Mouse (Mus musculus) cerebral cortex, adult 2 months (tissue): ENCODE data around the gene Fbxw7.

Source experiments
- WGBS: fragments of 180-500 bp; shearing (Covaris S2); methylation state at CpG from one replicate; pipeline ENCODE4 v1.1.7; 2018; 5-methylcytosine and 5-hydroxymethylcytosine counted together

Fbxw7 gene

DNA sequence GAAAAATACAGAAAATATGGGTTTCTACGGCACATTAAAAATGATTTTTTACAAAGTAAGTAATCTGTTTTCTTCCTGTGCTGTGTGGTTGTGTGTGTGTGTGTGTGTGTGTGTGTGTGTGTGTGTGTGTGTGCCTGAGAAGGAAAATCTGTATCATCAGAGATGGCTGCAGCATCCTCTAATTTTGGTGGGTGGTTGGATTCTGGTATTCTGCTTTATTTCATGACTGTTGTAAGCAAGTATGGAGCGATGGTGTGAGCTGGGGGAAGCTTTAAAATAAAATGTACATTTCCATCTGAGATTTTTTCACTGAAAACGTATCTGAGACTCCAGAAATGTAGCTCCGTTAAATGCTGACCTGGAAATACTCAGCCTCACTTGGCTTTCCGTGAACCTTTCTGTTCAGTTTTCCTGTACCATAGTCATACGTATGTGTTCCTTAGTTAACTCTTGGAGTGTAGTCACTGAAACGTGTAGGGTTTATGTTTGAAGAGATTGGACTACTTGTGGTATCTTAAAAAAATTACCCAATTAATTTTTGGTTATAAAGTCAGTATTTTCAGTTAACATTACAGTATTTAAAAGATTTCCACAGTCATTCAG lies 137.6 kb downstream of the Fbxw7 start:
- WGBS: 26% methylated on average over 7 of the region's 7 CpGs

DNA sequence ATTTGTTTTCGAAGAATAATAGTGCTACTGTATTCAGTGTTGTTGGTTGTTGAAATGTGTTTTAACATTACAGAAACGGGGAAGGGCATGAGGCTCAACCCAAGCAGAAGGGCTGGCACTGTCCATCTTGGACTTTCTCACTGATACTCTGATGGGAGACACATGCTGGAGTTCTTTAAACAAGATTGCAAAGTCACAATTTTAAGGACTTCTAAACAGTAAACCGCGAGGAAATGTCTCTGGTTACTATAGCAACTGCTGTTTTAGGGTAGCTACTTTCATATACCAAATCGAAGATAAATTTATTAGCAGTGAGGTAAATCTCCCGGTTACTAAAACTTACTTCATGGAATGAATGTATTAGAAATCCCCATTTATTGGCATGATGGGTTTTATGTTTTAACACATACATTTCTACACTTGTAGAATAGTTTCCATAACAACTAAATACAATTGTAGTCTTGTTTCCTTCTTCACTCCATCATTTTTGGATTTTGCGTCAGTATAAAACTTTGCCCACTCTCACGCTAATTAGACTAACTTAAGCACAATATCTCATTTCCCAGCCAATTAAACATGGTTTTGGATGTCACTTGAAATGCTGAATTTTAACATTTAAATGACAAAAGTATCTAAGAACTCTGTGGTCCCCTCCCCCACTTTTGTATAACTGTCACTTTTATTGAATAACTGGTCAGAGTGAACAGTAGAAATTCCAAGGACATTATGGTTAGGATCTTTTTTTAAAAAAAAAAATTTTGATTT lies 140.1 kb downstream of the Fbxw7 start:
- WGBS: 38% methylated on average over 8 of the region's 8 CpGs

DNA sequence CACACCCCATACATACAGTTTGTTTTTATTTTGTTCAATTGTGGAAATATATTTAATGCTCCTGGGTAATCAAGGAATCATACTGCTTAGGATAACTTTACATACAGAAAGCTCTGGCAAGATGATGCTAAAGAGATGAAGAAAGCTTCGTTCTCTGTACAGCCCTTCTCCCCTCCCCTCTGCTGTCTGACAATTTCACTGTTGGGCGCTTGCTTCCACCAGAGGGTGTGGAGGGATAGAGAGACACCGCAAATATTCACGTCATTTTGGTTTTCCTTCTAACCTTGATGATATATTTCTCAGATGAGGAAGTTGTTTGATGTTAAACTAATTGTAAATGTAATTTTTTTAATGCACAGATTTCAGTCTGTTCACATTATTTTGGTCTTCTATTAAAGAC lies 140.8 kb downstream of the Fbxw7 start:
- 35% methylated on average over 4 of the region's 4 CpGs for WGBS

DNA sequence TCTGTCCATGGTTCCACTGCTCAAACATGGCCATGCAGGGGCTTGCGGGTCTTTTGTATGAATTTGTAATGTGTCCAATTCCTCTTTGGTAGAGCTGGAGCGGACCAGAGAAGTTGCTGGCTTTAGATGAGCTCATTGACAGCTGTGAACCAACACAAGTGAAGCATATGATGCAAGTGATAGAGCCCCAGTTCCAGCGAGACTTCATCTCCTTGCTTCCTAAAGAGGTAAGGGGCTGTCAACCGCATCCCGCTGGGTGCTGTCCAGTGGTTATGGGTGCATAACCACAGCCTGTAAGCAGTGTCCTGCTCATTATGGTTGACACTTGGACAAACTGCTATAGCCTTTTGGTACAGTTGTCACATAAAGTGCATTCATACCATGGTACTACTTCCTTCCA lies 150.1 kb downstream of the Fbxw7 start:
- 46% methylated on average over 5 of the region's 5 CpGs for WGBS

DNA sequence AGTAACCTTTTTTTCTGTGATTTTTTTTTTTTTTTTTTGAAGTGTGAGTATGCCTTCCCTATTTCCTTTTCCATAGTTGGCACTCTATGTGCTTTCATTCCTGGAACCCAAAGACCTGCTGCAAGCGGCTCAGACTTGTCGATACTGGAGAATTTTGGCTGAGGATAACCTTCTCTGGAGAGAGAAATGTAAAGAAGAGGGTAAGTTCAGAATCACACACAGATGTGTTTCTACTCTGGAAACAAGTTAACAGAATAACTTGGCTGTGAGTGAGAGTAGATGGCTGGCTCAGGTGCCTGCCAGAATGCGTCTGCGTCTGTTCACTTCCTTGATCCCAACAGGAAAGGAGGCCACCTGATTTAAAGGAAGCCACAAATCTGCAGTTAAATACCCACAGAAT lies 152.3 kb downstream of the Fbxw7 start:
- WGBS: 44% methylated on average over 4 of the region's 4 CpGs

DNA sequence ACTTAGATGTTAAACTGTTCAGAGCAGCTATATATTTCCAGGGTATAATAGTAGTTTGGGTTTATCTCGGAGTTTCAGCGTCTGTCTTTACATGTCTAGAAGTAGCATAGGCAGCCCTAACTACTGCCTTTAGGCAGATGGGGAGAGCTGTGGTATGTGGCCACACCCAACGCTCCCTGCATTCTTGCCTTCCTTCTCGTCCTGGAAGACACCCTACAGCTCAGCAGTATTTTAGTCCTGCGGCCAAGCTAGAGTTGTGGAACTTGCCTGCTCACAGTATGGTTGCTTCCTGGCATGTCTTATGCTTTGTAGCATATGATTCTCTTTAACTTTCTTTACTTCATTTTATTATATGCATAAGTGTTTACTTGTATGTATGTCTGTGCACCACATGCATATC lies 156.5 kb downstream of the Fbxw7 start:
- WGBS: 59% methylated on average over 5 of the region's 5 CpGs

DNA sequence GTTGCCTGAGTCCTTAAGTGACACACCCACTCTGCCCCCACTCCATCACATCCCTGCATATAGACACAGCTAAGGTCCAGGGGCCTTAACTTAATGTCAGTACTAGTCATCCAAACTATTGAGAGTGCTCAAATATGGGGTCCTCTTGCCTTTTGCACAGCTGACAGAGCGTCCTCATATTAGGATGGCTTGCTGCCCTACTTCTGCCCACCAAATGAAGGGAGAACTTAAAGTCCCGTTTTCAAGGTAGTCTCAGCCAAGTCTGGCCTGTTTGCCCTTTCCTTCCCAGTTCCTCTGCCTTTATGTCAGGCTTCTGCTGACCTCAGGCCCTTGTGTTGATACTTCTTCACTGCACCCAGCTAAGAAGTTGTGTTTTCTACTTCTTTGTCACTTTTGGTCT lies 157.8 kb downstream of the Fbxw7 start:
- WGBS: 68% methylated on average over 2 of the region's 2 CpGs

DNA sequence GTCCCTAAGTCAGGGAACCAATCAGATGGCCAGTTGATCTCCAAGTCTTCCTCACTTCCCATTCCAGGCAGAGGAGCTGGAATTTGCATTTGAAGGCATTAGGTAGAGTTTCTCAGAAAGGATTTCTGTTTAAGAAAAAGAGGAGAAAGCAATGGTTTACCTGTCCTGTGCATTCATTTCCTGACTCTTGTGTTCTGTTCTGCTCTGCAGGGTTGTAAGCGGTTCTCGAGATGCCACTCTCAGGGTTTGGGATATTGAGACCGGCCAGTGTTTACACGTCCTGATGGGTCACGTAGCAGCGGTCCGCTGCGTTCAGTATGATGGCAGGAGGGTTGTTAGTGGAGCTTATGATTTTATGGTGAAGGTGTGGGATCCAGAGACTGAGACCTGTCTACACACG lies 159.1 kb downstream of the Fbxw7 start:
- 80% methylated on average over 9 of the region's 9 CpGs for WGBS

DNA sequence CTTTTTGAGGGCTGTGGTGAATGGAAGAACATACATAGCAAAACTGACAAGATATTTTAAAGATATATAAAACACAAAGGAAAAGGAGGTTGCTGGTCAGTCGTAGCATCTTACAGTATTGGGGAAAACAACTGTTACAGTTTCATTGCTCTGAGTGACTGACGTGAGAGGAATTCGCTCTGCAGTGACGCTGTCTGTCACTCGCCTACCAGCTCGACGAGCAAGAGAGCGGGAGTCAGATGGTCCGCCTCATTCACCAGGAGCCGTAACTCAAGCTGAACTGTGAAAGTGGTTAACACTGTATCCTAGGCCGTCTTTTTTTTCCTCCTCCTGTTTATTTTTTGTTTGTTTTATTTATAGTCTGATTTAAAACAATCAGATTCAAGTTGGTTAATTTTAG lies 163.6 kb downstream of the Fbxw7 start:
- 61% methylated on average over 11 of the region's 11 CpGs for WGBS

DNA sequence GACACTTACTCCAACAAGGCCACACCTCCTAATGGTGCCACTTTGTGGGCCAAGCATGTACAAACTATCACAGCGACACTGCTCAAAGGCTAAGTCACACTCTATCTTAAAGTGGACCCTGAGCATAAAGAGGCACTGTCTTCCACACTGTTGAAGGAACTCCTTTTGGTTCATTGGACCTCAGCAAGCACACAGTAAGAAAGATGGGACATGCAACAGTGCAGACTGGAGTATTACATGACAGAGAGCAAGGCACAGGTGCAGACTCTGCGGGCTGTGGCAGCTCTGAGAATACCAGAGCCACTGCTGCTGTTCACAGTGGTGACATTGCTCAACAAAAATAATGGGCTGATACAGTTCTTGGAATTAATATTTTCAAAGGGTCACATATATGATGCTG lies 165.1 kb downstream of the Fbxw7 start:
- WGBS: 92% methylated on average over 2 of the region's 2 CpGs

DNA sequence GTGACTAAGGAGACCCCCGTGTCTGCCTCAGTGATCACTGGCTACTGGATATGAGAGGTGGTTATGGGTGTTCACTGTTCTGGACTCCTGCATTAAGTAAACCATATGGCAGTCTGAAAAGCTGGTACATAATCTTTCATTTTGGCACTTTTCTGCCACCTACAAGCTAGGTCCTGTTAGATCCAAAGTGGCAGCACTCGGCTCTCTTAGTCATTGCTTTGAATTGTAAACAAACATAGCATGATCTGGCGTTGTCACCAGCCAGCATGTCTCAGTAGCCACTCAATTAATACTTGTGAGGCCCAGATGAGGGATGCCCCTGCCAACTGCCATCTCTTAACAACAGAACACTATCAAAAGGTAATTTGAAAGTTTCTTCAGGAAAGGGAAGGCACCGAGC lies 167.6 kb downstream of the Fbxw7 start:
- 48% methylated on average over 4 of the region's 4 CpGs for WGBS

DNA sequence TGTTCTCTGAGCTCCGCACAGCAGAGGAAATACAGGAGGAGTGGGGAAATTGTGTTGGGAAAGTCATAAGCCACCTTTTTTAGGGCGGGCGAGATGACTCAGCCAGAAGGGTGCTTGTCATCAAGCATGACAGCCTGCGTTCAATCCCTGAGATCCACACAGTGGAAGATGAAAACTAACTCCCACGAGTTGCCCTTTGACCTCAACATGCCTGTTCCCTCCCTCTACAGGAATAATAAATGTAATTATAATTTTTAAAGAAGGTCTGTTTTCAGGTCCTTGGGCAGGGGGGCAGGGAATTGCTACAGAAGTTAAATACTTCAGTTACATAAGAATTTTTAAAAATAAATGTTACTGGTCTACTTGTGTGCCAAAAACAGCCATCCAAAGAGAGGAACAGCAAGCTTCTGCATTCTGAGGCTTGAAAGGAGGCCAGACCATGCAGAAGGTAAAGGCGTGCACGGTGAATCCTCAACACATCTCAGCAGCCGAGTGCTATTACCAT lies 170.1 kb downstream of the Fbxw7 start:
- WGBS: 52% methylated on average over 8 of the region's 8 CpGs

DNA sequence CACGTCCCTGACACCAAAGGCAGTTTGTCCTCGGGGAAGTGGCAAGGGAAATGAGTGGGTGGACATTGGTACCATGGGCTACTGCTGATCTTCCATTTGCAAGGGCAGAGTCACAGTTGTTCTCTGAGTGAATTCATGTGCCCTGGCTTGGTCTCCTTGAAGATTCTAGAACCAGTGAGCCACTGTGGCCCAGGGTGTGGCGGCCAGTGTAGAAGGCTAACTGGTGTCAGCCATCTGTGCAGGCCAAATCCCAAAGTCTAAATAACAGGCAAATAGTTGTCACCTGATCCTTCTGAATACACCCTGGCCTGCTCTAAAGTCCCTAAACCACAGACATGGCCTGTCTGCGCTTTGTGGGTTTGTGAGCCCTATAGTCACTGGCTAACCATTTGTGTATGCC lies 173.8 kb downstream of the Fbxw7 start:
- 84% methylated on average over 4 of the region's 4 CpGs for WGBS

DNA sequence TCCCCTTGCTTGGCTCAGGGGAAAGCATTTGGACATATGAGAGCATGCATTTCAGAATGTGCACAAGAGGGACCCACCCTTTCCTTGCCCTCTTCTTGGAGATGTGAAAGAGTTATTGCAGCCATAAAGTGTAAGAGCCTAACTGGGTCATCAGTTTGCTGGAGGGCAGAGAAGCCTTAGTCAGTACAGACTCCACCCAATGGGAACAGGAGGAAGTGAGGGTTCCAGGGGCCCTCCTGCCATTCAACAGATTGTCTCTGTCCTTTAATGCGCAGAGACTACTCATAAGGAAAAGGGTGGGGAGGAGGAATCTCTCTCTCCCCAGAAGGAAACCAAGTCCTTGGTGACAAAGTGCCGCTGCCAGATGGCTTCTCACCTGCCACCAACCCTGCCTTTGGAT lies 190.2 kb downstream of the Fbxw7 start:
- WGBS: 81% methylated on average over 2 of the region's 2 CpGs

DNA sequence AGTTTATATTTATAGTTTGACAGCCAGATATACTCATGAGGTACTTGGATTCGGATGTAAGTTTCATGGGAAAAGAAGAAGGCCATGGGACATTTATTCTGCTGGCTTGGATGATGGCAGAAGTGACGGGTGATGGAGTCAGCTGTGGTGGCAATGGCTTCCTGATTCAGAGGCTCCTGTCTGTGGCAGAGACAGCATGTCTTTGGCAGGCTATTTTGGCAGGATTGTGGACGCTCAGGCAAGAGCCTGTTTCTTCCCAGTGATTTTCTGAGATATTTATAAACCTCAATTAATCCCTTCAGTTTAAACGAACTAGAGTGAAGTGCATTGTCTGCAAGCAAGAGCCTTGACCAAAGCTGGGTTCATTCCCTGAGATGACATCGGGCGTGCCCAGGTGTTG lies 197.8 kb downstream of the Fbxw7 start:
- 61% methylated on average over 6 of the region's 6 CpGs for WGBS

DNA sequence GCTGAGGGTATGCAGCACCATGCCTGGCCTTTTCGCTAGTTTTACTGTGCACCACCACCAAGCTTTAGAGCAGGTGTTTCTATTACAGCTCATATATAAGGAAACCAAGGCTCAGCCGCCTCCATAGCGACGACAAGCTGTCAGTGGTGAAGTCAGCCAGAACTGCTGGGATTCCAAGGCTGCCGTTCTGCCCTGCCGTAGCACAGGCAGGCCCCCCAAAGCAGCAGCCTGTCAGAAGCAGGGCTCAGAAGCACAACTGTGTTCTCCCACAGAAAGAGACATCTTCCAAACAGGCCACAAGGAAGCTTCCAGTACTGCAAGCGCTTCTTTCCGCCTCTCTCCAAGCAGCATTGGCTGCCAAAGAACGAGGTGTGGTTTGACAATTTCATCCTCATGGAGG lies 200.6 kb downstream of the Fbxw7 start:
- WGBS: 35% methylated on average over 9 of the region's 9 CpGs

DNA sequence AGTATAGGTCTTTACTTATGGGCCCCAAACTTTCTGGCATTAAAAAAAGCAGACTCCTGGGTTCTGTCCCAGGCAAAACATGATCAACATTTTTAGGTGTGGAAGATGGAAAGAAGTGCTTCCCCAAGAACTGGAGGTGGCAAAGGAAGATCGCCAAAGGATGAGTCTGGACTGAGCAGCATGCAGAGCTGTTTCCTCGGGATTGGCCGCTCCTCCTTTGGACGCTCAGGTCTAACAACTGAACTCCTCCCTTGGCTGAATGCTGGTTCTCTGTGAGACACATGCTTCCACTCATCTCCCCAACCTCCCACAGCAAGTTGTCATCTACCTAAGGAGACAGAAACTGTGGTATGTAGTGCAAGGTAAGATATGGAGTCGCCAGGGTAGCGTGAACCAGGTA lies 206.7 kb downstream of the Fbxw7 start:
- 76% methylated on average over 6 of the region's 6 CpGs for WGBS

DNA sequence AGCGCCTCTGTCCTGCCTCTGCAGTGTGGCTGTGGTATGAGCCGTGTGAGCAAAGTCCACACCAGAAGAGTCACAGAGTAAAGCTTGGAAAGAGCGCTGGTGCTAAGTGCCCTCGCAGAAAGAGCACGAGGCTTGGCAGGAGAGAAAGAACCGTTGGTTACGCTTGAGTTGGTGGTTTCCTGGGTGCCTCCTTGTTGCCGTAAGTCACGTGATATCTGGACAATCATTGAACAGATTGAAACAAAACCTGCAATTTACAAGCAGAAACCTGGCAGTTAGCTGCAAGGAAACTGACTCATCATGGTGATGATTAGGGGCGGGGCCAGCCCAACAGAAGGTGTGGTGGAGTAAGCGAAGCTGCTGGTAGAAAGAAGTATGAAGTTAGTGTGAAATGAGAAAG lies 207.7 kb downstream of the Fbxw7 start:
- WGBS: 66% methylated on average over 11 of the region's 11 CpGs

DNA sequence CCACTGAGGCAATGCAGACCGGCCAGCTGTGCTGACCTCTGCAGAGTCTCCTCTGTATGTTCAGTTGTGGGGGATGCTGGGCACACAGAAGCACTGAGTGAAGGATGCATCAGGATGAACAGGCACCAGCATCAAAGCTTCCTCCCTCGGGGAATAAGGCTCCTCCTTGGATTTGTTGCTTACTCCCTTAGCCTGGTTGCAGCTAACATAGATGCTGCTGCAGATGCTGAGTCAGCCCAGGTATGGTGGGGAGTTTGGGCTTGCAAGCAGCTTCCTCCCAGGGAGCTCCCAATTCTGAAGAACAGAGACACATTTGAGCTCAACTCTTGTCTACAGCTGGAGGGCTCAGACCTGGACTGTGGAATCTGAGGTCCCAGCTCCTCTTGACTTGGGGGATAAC lies 209.2 kb downstream of the Fbxw7 start:
- 63% methylated on average over 2 of the region's 2 CpGs for WGBS

DNA sequence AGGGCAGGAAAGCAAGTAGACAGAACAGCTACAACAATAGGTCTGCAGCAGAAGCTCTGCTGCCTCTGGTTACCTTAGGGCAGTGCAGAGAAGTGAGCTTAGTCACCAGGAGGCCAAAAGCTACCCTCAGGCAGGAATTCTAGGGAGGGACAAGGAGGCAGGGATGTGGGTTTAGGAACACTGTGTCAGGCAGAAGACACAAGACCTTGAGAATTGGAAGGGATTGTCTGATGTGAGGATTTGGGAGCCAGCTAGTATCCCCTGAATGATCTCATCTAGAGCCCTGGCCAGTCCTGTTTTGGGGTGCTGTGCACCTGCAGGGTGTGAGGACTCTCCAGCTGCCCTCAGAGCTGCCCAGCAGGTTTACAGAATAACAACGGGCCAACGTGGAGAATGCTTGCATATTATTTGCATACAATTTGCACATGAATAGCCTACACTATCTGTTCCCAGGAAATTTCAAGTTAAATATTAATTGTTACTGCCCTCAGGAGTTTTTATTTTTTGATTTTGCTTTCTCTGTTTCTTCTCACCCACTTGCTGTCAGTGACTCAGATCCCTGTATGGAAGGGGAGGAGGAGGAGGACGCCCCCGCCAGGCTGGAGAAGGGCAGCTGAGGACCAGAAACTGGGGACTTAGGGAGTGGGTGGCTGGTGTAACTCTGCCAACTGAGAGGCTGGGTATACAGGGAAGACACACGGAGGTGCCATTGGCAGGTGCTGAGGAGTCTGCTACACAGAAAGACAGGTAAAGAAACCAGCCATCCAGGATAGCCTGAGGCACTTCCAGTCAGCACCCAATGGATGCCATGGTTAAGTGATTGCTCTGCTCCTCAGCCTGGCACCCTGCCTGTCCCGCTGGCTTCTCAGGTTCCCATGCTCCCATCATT lies 210.0 kb downstream of the Fbxw7 start:
- 21% methylated on average over 6 of the region's 6 CpGs for WGBS
